Mouse (Mus musculus): ENCODE measurements around the gene Phox2a. TPM values are rescaled to one million over a fixed set of nuclear protein-coding genes. Genes with fewer than 3 reads are reported as not detected.
A peak's percentile ranks its signal among the peaks of the same experiment; 100 is the strongest.

The Phox2a gene
- polyA plus RNA-seq, 1 experiment from 2014 or later = not detected

DNA sequence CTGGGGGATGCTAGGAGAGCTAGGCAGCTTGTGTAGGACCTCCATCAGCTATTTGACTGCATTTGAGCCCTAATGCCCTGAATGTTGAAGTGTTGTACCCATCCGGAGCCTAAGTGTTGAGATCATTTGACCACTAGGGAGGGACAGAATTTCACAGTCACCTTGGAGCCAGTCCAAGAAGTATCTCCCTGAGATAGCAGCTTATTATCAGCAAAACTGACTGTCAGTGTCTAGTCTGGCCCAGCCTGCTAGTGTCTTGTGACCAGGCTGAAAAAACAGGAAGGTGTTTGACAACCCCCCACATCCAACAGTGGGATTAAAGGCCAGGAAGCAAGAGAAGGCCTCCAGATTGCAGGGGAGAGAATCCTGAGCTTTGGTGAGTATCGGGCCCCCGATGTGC, 53.2 kb downstream of the Phox2a start:
- no peak for TF ChIP-seq EP300 (IDR thresholded peaks at IDR 0.05; ENCODE audit: low read depth)
- peak; percentile 18; the same call in 1 of the 2 replicates for TF ChIP-seq CTCF (IDR thresholded peaks at IDR 0.05; ENCODE audit: low read depth)
- no peaks in the 10 kb centered on the region for H3K27me3 ChIP-seq (ENCODE audit: insufficient read depth, low read length)
- H3K27ac ChIP-seq (ENCODE audit: low read depth) = 0 out of 2 replicates have a peak overlapping the region, but pooled peaks have one; percentile 4
- 49% methylated on average over 3 of the region's 3 CpGs for WGBS (ENCODE audit: insufficient replicate concordance)
- H3K9me3 ChIP-seq (ENCODE audit: low read length) = no peaks in the 10 kb centered on the region
- no peak for DNase-seq
- H3K4me1 ChIP-seq (ENCODE audit: insufficient read depth) = no peaks in the 10 kb centered on the region
- peak; percentile 27; the same call in 1 of the 2 replicates for ATAC-seq
- no peak overlapping the region for H3K4me2 ChIP-seq (ENCODE audit: low read depth, low read length)
- no peak overlapping the region for H3K9ac ChIP-seq (replicated peaks)
- no peaks in the 10 kb centered on the region for H3K36me3 ChIP-seq (replicated peaks; ENCODE audit: insufficient read depth, low read length)
- H3K4me3 ChIP-seq (ENCODE audit: low read depth, low read length) = no peak overlapping the region

Other genes starting within 250 kb of the Phox2a start
- gene Art2b, start 232.7 kb upstream of the Phox2a start, polyA plus RNA-seq (2015; fragmentation: Nextera tagmentation; extraction: Ambion mirVana) = 0.05 and 0.07 TPM in 2 replicates
- 15.1 and 16.3 TPM in 2 replicates for gene Clpb, start 154.7 kb upstream of the Phox2a start, polyA plus RNA-seq (2015; fragmentation: Nextera tagmentation; extraction: Ambion mirVana)
- gene Inppl1, start 19.9 kb downstream of the Phox2a start, polyA plus RNA-seq (2015; fragmentation: Nextera tagmentation; extraction: Ambion mirVana) = 5.0 TPM in 2 replicates
- gene Folr2, start 38.9 kb downstream of the Phox2a start, polyA plus RNA-seq (2015; fragmentation: Nextera tagmentation; extraction: Ambion mirVana) = 8.2 and 9.0 TPM in 2 replicates
- 23.8 and 28.5 TPM in 2 replicates for gene Anapc15, start 45.4 kb downstream of the Phox2a start, polyA plus RNA-seq (2015; fragmentation: Nextera tagmentation; extraction: Ambion mirVana)
- 0.63 and 0.92 TPM in 2 replicates for gene Folr1, start 52.5 kb downstream of the Phox2a start, polyA plus RNA-seq (2015; fragmentation: Nextera tagmentation; extraction: Ambion mirVana)
- 61.5 and 62.2 TPM in 2 replicates for gene Lamtor1, start 87.6 kb downstream of the Phox2a start, polyA plus RNA-seq (2015; fragmentation: Nextera tagmentation; extraction: Ambion mirVana)
- gene Tomt, start 88.0 kb downstream of the Phox2a start, polyA plus RNA-seq (2015; fragmentation: Nextera tagmentation; extraction: Ambion mirVana) = 0.09 and 0.12 TPM in 2 replicates
- gene Lrrc51, start 115.6 kb downstream of the Phox2a start, polyA plus RNA-seq (2015; fragmentation: Nextera tagmentation; extraction: Ambion mirVana) = 2.5 and 3.1 TPM in 2 replicates
- 14.1 and 17.2 TPM in 2 replicates for gene Numa1, start 115.8 kb downstream of the Phox2a start, polyA plus RNA-seq (2015; fragmentation: Nextera tagmentation; extraction: Ambion mirVana)
- gene Il18bp, start 200.4 kb downstream of the Phox2a start, polyA plus RNA-seq (2015; fragmentation: Nextera tagmentation; extraction: Ambion mirVana) = 37.7 and 40.6 TPM in 2 replicates
- gene Rnf121, start 247.2 kb downstream of the Phox2a start, polyA plus RNA-seq (2015; fragmentation: Nextera tagmentation; extraction: Ambion mirVana) = 8.1 and 10.0 TPM in 2 replicates
- 4.5 and 5.8 TPM in 2 replicates for gene Xndc1, start 247.2 kb downstream of the Phox2a start, polyA plus RNA-seq (2015; fragmentation: Nextera tagmentation; extraction: Ambion mirVana)
- 0.15 and 0.20 TPM in 2 replicates for gene Xntrpc, start 247.4 kb downstream of the Phox2a start, polyA plus RNA-seq (2015; fragmentation: Nextera tagmentation; extraction: Ambion mirVana)

Measured in liver, postnatal 0 days (tissue).